9 mouse cellular contexts compared by ENCODE assay signal in the genomic region with DNA sequence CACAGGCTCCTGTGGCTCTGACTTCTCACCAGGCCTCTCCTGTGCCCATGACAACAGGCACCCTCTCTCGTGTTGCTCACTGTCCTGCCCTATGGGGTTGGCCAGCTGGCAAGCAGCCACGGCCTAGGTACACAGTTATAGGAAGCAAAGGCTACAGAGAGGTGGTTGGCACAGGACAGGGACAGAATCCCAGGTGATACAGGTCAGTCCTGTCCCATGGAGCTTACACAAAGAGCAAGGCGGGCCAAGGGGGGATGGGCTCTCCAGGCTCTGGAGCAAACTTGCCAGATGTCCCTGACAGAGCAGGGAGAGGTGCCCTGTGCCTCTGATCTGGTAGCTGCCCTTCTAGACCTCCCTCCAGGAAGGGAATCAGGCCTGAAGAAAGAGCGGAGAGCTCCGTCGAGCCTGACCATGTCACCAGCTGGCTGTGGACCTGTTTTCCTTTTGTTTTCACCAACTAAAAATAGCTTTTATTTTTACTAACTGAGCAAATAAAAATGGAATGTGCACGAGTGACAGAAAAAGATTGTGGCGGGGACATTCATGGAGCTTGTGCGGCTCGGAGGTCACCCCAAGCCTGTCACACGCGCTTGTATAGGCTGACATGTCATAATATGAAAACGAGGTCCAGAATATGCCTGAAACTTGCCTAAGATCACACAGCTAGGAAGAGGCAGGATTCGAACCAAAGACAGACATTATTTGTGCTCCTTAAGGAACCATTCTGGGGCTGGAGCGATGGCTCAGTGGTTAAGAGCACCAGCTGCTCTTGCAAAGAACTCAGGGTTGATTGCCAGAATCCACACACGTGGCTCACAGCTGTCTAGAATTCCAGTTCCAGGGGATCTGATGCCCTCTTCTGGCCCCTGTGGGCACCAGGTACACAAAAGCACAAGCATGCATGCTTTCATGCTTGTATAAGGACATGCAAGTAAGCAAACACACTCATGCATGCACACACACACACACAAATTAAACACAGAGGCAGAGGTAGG. TPM values are rescaled to one million over a fixed set of nuclear protein-coding genes. Genes with fewer than 3 reads are reported as not detected.
DNase-seq lines count a peak whose midpoint lies in the region; ATAC-seq and TF ChIP-seq lines count a peak whose summit lies in the region.
"Had no signal": no experiment of that assay in that cellular context is flagged by ENCODE, and none has a peak within 500 bp of the region (broad histone marks: within the 10 kb centered on the region; RNA-seq: fewer than 3 reads in every experiment).

No protein-coding gene starts in this region.

- peak; percentile 53 for ATAC-seq in lung, embryonic 15.5 days (ENCODE audit: borderline replicate concordance, extremely low read depth, low FRiP score, low TSS enrichment)
- ATAC-seq in stomach, postnatal 0 days (ENCODE audit: low FRiP score, low TSS enrichment) = peak; percentile 88

- peak overlapping the region; percentile 47 for H3K9ac ChIP-seq in heart, adult 2 months (ENCODE audit: low read depth, low read length)
- H3K9ac ChIP-seq in lung, embryonic 15.5 days = no peak overlapping the region
- H3K9ac ChIP-seq in stomach, postnatal 0 days (ENCODE audit: low read length) = no peak overlapping the region

- H3K27ac ChIP-seq in heart, adult 2 months = peak overlapping the region; percentile 87
- H3K27ac ChIP-seq in lung, embryonic 15.5 days = peak overlapping the region; percentile 68
- peak overlapping the region; percentile 37 for H3K27ac ChIP-seq in stomach, postnatal 0 days (replicated peaks)

- H3K4me1 ChIP-seq in heart, adult 2 months (ENCODE audit: control insufficient read depth, insufficient read depth, low read length) = peaks cover 12% of the 10 kb centered on the region
- H3K4me1 ChIP-seq in lung, embryonic 15.5 days = peaks cover 38% of the 10 kb centered on the region
- H3K4me1 ChIP-seq in stomach, postnatal 0 days (replicated peaks; ENCODE audit: control insufficient read depth, insufficient read depth) = peaks cover 8% of the 10 kb centered on the region; the same call in 1 of the 2 replicates

- no peaks in the 10 kb centered on the region for H3K27me3 ChIP-seq in heart, adult 2 months (ENCODE audit: control insufficient read depth, insufficient read depth, low read length)
- H3K27me3 ChIP-seq in lung, embryonic 15.5 days = no peaks in the 10 kb centered on the region
- no peaks in the 10 kb centered on the region for H3K27me3 ChIP-seq in stomach, postnatal 0 days (ENCODE audit: control insufficient read depth, insufficient read depth, low read length)

- H3K79me2 ChIP-seq in heart, adult 2 months (replicated peaks; ENCODE audit: control insufficient read depth, insufficient read depth, low read length) = no peaks in the 10 kb centered on the region

- no peak overlapping the region for H3K4me2 ChIP-seq in lung, embryonic 15.5 days
- H3K4me2 ChIP-seq in stomach, postnatal 0 days (replicated peaks; ENCODE audit: low read depth) = no peak overlapping the region

- peak; percentile 63 for TF ChIP-seq CTCF in heart, adult 2 months (IDR thresholded peaks at IDR 0.05)
- peak; percentile 66 for TF ChIP-seq CTCF in stomach, postnatal 0 days (IDR thresholded peaks at IDR 0.05; ENCODE audit: low read depth)

- 23% methylated on average over 16 of the region's 16 CpGs for WGBS in heart, adult 2 months
- 49% methylated on average over 16 of the region's 16 CpGs for WGBS in lung, embryonic 15.5 days
- WGBS in stomach, postnatal 0 days = 44% methylated on average over 16 of the region's 16 CpGs

- DNase-seq in embryo, embryonic 10 days (ENCODE audit: low spot score) = peak; percentile 66
- DNase-seq in embryo, embryonic 9.5 days (ENCODE audit: extremely low spot score) = no peak
- peak; percentile 51 for DNase-seq in cerebellum, adult 8-10 months
- peak; percentile 65 to 70 for DNase-seq in heart, adult 2 months
- DNase-seq in kidney, adult 8-10 months = peak; percentile 76 to 84
- DNase-seq in stomach, postnatal 0 days (ENCODE audit: low spot score) = peak; percentile 75
- DNase-seq in urinary bladder, adult 18-20 months (ENCODE audit: low spot score in 2 of 2) = no peak

- H3K36me3 ChIP-seq in heart, adult 2 months (ENCODE audit: control insufficient read depth, insufficient read depth, low read length) = no peaks in the 10 kb centered on the region
- 0 out of 2 replicates have a peak, but pooled peaks cover 4% of the 10 kb centered on the region for H3K36me3 ChIP-seq in lung, embryonic 15.5 days
- no peaks in the 10 kb centered on the region for H3K36me3 ChIP-seq in stomach, postnatal 0 days (ENCODE audit: control insufficient read depth, insufficient read depth, low read length)

- H3K9me3 ChIP-seq in lung, embryonic 15.5 days = no peaks in the 10 kb centered on the region
- no peaks in the 10 kb centered on the region for H3K9me3 ChIP-seq in stomach, postnatal 0 days (ENCODE audit: control insufficient read depth, low read length)

- H3K4me3 ChIP-seq in heart, adult 2 months = no peak overlapping the region
- no peak overlapping the region for H3K4me3 ChIP-seq in lung, embryonic 15.5 days
- no peak overlapping the region for H3K4me3 ChIP-seq in stomach, postnatal 0 days (ENCODE audit: low read depth, low read length)
- H3K4me3 ChIP-seq: erythroblast, embryonic 14.5 days had no signal

- peak; percentile 84 for TF ChIP-seq EP300 in heart, adult 2 months (IDR thresholded peaks at IDR 0.05; ENCODE audit: insufficient read depth, low read depth, low read length)
- no peak for TF ChIP-seq EP300 in stomach, postnatal 0 days (optimal IDR thresholded peaks at IDR 0.05)

- intact Hi-C loops in heart, adult 2 months (cut with DNase I) = loop anchor here (5.0 kb wide), 1 partner anchor 40 kb away; no protein-coding TSS in a partner anchor

- TF ChIP-seq POLR2A in heart, adult 2 months (IDR thresholded peaks at IDR 0.05; ENCODE audit: insufficient read depth, low read depth, low read length) = peak; percentile 21; the same call in 1 of the 2 replicates

RNA-seq across cellular contexts. Expression of gene Arhgef10l, which starts 48.1 kb away (rescaled TPM):
- total RNA-seq in heart, adult 2 months (2021) = 10 to 100 TPM; 61.0 to 74.4 TPM
- polyA plus RNA-seq in heart, adult 2 months (2012; rRNA removed) = 54.7 and 75.6 TPM in 2 replicates
- polyA plus RNA-seq in lung, embryonic 15.5 days (2015; fragmentation: Nextera tagmentation; extraction: Ambion mirVana) = 14.8 and 16.6 TPM in 2 replicates
- polyA plus RNA-seq in stomach, postnatal 0 days (2015; fragmentation: Nextera tagmentation; extraction: Ambion mirVana) = 11.3 and 12.7 TPM in 2 replicates

Comparison
In these comparisons a context has a peak if more than half of its experiments do, and no peak if none do; other contexts are left out.
1. DNase-seq: peak in embryo, embryonic 10 days (single experiment), cerebellum, adult 8-10 months (single experiment), heart, adult 2 months (2 of 2), kidney, adult 8-10 months (2 of 2) and stomach, postnatal 0 days (single experiment); none in embryo, embryonic 9.5 days (single experiment) and urinary bladder, adult 18-20 months (0 of 2).
2. H3K27ac ChIP-seq: peak in every context shown above with its lines; median percentile 87 in heart, adult 2 months; 68 in lung, embryonic 15.5 days; 37 in stomach, postnatal 0 days.